Mouse (Mus musculus) liver, embryonic 11.5 days (tissue): ENCODE measurements at regions not wholly inside any gene's neighbourhood (a gene's known extent, or its start where the extent isn't known, plus 50 kb on each side); places are given as distances from the start of the nearest gene placed in this dataset.

Experiments used
- ATAC-seq: fragments of 200-750 bp; cut with Nextera tagmentation; replicated peaks from 2 replicates; pipeline ENCODE4 v1.8.0; 2017; ENCODE audit warnings: moderate number of reproducible peaks, mild to moderate bottlenecking, moderate TSS enrichment, moderate library complexity; ENCODE audit not compliant: low FRiP score
- DNase-seq: peaks from one replicate; pipeline ENCODE4 v3.0.0-alpha.2; 2017; ENCODE audit warnings: low spot score
- H3K27ac ChIP-seq: fragments of 300-500 bp; sonication (generic); 2 replicates; pipeline ENCODE4 v1.5.1; 2014; ENCODE audit warnings: mild to moderate bottlenecking, low read depth, low read length, control low read depth
- H3K27me3 ChIP-seq: fragments of 300-500 bp; sonication (generic); replicated peaks from 2 replicates; pipeline ENCODE4 v1.6.1; 2014; ENCODE audit warnings: low read length, mixed read lengths; ENCODE audit not compliant: control insufficient read depth, insufficient read depth
- H3K36me3 ChIP-seq: fragments of 300-500 bp; sonication (generic); 2 replicates; pipeline ENCODE4 v1.6.1; 2014; ENCODE audit warnings: mild to moderate bottlenecking, low read length, moderate library complexity, mixed read lengths; ENCODE audit not compliant: control insufficient read depth, insufficient read depth
- H3K4me1 ChIP-seq: fragments of 300-500 bp; sonication (generic); replicated peaks from 2 replicates; pipeline ENCODE4 v1.6.1; 2014; ENCODE audit warnings: low read length, mixed read lengths; ENCODE audit not compliant: control insufficient read depth, insufficient read depth
- H3K4me2 ChIP-seq: fragments of 300-500 bp; sonication (generic); 2 replicates; pipeline ENCODE4 v1.6.1; 2014; ENCODE audit warnings: mild to moderate bottlenecking, control low read depth, moderate library complexity
- H3K4me3 ChIP-seq: fragments of 300-500 bp; sonication (generic); 2 replicates; pipeline ENCODE4 v1.5.1; 2014; ENCODE audit warnings: low read depth, low read length, control low read depth
- H3K9ac ChIP-seq: fragments of 300-500 bp; sonication (generic); 2 replicates; pipeline ENCODE4 v1.6.1; 2014; ENCODE audit warnings: low read depth, low read length, control low read depth
- H3K9me3 ChIP-seq: fragments of 300-500 bp; sonication (generic); 2 replicates; pipeline ENCODE4 v1.6.1; 2016; ENCODE audit warnings: low read length, inconsistent platforms, mixed read lengths; ENCODE audit not compliant: control insufficient read depth
- WGBS: fragments of 180-500 bp; shearing (Covaris S2); extraction: QIAGEN DNeasy Blood & Tissue Kit; methylation state at CpG from one replicate; pipeline ENCODE4 v1.1.7; 2014; 5-methylcytosine and 5-hydroxymethylcytosine counted together

DNA sequence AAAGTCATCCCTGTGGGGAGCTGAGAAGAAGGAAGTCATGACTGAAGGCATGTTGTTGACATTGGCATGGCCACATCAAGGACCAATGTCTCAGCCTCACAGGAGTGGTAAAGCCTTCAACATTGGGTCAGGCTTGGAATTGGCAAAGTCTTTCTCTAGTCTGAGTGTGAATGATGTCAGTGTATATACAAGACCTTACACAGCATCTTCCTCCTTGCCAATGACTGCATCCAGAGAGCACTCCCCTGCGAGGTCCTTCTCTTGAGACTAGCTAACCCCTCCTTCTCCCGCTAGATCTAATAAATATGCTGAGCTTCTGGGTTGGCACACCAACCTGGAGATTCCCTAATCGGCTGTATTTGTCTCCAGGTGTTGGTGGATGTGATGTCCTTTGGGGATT lies 351.1 kb upstream of the Nr2f2 start:
- DNase-seq, result no peak
- Histone ChIP-seq H3K9ac (no peak overlapping the region), H3K27ac (no peak overlapping the region), H3K36me3 (no peaks in the 10 kb centered on the region), H3K4me3 (no peak overlapping the region), H3K4me2 (no peak overlapping the region), H3K27me3 (no peaks in the 10 kb centered on the region), H3K4me1 (no peaks in the 10 kb centered on the region), H3K9me3 (no peaks in the 10 kb centered on the region)
- no peak for ATAC-seq
- WGBS, result 87% methylated on average over 3 of the region's 3 CpGs

DNA sequence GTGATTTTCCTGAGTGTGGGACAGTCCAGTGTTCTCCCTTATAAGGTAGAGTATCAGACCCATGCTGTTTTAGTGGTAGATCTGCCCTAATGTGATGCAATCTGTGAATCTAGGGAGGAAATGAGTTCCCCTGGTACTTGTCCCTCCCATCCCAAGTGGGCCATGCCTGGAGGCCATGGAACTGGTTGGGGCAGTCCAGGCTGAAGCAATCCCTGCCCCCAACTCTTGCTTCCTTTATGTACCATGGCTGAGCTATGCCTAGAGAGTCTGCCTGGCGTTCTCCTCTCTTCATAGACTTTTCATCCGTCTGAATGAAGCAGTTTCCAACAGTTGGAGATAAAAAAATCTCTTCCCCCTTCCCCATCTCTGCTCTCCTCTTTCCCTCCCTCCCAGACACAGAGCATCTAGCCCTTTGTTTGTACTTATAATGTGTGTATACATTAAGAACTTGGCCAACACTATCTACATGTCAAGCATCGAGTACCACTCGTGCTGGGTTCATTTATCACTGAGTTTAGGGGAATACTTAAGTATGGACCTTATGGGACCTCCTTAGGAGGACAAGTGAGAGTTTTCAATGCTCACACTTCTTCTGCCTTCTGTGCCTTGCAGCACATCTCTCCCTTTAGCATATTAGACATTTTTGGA lies 350.4 kb upstream of the Nr2f2 start:
- no peak for DNase-seq
- WGBS, result 79% methylated on average over 4 of the region's 4 CpGs
- no peaks in the 10 kb centered on the region for H3K9me3 ChIP-seq

DNA sequence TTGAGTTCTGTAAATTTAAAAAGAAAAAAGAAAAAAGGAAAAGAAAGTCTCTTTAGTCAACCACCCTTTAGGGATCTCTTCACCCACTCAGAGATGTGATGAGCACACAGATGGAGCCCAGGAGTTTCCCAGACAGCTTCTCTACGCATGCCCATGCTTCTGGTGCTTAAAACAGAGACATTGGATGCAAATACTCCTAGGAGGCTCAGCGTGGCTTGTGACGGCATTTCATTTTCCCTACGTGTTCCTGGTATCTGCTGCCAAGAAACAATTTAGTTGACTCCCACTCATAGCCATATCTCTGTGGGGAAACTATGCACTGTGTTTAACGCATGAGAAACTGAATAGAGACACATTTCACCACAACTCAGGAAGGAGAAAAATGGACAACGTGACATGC lies 345.6 kb upstream of the Nr2f2 start:
- WGBS, result 73% methylated on average over 6 of the region's 6 CpGs
- Histone ChIP-seq H3K4me2 (no peak overlapping the region), H3K27me3 (no peaks in the 10 kb centered on the region), H3K36me3 (no peaks in the 10 kb centered on the region), H3K4me3 (no peak overlapping the region), H3K27ac (no peak overlapping the region), H3K9ac (no peak overlapping the region), H3K9me3 (no peaks in the 10 kb centered on the region), H3K4me1 (no peaks in the 10 kb centered on the region)
- ATAC-seq, result no peak
- DNase-seq, result no peak

More for the DNA sequence above, 350.4 kb upstream of the Nr2f2 start:
- Histone ChIP-seq H3K27ac (no peak overlapping the region), H3K4me2 (no peak overlapping the region), H3K36me3 (no peaks in the 10 kb centered on the region), H3K27me3 (no peaks in the 10 kb centered on the region), H3K9ac (no peak overlapping the region), H3K4me3 (no peak overlapping the region), H3K4me1 (no peaks in the 10 kb centered on the region)
- ATAC-seq, result no peak

DNA sequence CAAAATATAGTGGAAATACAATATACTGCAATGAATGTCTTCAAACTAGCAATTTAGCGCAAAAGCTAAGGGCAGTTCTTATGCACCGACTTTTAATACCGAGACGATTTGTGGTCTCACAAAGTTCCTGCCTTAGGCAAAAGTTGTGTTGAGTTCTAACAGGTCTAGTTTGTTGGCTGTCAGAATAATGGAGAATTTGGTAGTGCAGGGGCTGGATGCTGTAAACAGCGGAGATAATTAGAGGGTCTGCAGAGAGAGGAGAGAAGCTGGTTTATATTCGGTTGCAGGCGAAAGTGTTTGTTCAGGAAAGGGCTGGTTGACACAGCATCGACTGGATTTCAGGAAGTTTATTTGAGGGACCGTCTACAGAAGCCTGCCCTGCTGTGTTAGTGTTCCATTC lies 339.7 kb upstream of the Nr2f2 start:
- Histone ChIP-seq H3K4me2 (no peak overlapping the region), H3K9ac (no peak overlapping the region), H3K4me3 (no peak overlapping the region), H3K9me3 (no peaks in the 10 kb centered on the region), H3K27me3 (no peaks in the 10 kb centered on the region), H3K4me1 (no peaks in the 10 kb centered on the region), H3K36me3 (no peaks in the 10 kb centered on the region), H3K27ac (no peak overlapping the region)
- ATAC-seq (no peak), DNase-seq (no peak)
- 76% methylated on average over 9 of the region's 9 CpGs for WGBS

DNA sequence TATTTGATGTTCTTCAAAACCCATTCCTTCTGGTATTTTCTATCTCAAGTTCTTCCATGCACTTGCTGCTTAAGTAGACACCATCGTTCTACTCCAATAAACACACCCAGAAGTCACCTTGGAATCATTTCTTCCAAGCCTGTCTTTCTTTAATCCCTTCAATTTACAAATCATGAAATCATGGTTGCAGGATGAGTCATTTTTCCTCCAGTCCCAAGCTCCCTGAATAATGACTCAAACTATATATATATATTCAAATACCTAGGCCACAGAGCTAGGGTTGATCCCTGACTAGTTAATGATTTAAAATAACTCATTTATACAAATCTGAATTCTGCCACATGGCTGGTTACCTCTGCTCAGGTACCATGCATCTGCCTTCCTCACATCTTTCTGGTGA lies 337.2 kb upstream of the Nr2f2 start:
- H3K27ac ChIP-seq, result no peak overlapping the region
- H3K9me3 ChIP-seq, result no peaks in the 10 kb centered on the region
- WGBS, result 84% methylated on average over 1 of the region's 1 CpGs
- no peak for ATAC-seq
- no peak overlapping the region for H3K4me2 ChIP-seq
- no peaks in the 10 kb centered on the region for H3K36me3 ChIP-seq
- no peaks in the 10 kb centered on the region for H3K27me3 ChIP-seq
- no peak overlapping the region for H3K9ac ChIP-seq
- no peak for DNase-seq
- no peak overlapping the region for H3K4me3 ChIP-seq
- H3K4me1 ChIP-seq, result no peaks in the 10 kb centered on the region

DNA sequence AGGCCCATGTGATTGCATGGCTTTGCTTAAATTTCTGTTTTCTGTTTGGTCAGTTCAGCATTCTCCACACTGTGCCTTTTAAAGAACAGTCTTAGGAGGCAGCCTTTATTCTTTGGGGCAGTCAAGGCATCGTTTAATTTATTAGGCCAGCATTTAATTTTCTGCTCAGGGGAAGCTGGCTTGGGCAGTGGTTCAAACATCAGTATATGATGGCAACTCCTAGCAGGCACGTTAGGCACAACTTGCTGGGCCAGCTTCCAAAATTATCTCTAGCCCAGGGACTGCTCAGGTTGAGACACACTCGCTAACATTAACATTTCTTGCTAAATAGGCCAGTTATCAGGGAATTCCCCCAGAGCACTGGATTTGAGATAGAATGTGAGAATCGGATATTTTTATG lies 333.9 kb upstream of the Nr2f2 start:
- WGBS, result 83% methylated on average over 4 of the region's 4 CpGs
- ATAC-seq, result no peak
- H3K4me2 ChIP-seq, result no peak overlapping the region
- no peak overlapping the region for H3K4me3 ChIP-seq
- H3K36me3 ChIP-seq, result no peaks in the 10 kb centered on the region
- DNase-seq, result no peak
- no peaks in the 10 kb centered on the region for H3K4me1 ChIP-seq
- H3K9ac ChIP-seq, result no peak overlapping the region
- no peaks in the 10 kb centered on the region for H3K27me3 ChIP-seq
- H3K27ac ChIP-seq, result no peak overlapping the region
- no peaks in the 10 kb centered on the region for H3K9me3 ChIP-seq

DNA sequence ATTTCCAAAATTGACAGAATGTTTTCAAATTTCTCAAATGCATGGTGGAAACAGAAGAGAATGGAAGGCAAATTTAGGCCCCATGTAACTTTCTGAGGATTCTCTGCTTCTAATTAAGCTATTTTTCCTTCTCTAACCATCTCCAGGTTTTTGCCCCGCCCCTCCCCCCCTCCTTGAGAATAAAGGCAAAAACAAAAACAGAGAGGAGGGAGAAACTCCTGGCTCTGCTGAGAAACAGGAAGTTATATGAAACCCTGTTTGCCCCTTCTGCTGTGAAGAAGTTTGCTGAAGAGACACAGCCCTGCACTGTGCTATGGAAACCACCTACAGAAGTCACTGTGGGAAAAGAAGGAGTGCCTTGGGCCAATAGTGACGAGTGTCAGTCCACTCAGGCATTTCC lies 332.9 kb upstream of the Nr2f2 start:
- Histone ChIP-seq H3K9me3 (no peaks in the 10 kb centered on the region), H3K27ac (no peak overlapping the region), H3K4me2 (no peak overlapping the region), H3K27me3 (no peaks in the 10 kb centered on the region), H3K4me3 (no peak overlapping the region), H3K36me3 (no peaks in the 10 kb centered on the region), H3K4me1 (no peaks in the 10 kb centered on the region), H3K9ac (no peak overlapping the region)
- ATAC-seq, result no peak
- DNase-seq, result no peak
- 64% methylated on average over 2 of the region's 2 CpGs for WGBS

DNA sequence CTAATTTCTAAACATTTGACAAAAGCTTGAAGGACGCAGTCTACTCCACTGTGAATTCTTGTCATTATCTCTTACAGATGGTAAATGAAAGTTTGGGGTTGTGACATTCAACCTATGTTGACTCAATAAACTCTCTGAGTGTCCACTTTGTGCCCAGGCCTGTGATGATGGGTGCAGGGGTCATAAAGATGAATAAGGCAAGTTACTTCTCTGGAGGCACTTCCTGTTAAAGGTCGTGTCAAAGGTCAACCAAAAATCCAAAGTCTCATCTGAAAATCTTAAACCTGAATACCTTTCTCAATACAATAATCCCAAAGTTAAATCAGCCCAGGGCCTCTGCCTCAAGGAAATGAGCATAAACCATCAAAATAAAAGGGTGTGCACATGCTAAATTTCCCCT lies 332.5 kb upstream of the Nr2f2 start:
- no peak overlapping the region for H3K4me2 ChIP-seq
- H3K4me3 ChIP-seq, result no peak overlapping the region
- ATAC-seq, result no peak
- no peak for DNase-seq
- H3K9me3 ChIP-seq, result no peaks in the 10 kb centered on the region
- H3K9ac ChIP-seq, result no peak overlapping the region
- 63% methylated on average over 2 of the region's 2 CpGs for WGBS
- no peaks in the 10 kb centered on the region for H3K36me3 ChIP-seq
- no peaks in the 10 kb centered on the region for H3K27me3 ChIP-seq
- H3K4me1 ChIP-seq, result no peaks in the 10 kb centered on the region
- no peak overlapping the region for H3K27ac ChIP-seq

DNA sequence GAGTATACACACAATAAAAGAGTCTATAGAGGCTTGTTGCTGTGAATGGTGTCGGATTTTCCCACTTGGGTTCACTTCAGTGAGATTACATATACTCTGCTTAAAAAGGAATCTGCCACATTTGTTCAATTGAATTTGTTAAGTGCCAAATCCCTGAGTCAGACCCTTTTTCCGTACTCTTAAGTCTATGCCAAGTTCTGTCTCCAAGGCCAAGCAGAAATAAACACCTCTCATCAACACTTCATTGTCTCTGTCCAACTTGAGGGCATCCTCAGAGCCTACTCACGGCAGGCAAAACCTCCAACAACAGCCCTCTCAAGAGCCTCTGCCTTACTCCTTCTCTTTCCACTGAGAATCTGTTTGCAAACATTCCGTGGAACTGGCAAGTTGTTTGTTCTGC lies 325.6 kb upstream of the Nr2f2 start:
- Histone ChIP-seq H3K4me2 (no peak overlapping the region), H3K36me3 (no peaks in the 10 kb centered on the region), H3K9ac (no peak overlapping the region), H3K9me3 (no peaks in the 10 kb centered on the region), H3K4me1 (no peaks in the 10 kb centered on the region), H3K27me3 (no peaks in the 10 kb centered on the region), H3K4me3 (no peak overlapping the region), H3K27ac (no peak overlapping the region)
- ATAC-seq, result no peak
- DNase-seq, result no peak
- 72% methylated on average over 4 of the region's 4 CpGs for WGBS
